Mouse (Mus musculus): ENCODE measurements around the gene Arhgef19. TPM values are rescaled to one million over a fixed set of nuclear protein-coding genes. Genes with fewer than 3 reads are reported as not detected.
A peak's percentile ranks its signal among the peaks of the same experiment; 100 is the strongest.

The Arhgef19 gene
- total RNA-seq, 2 experiments from 2014 or later: 0.26 to 0.69 TPM

DNA sequence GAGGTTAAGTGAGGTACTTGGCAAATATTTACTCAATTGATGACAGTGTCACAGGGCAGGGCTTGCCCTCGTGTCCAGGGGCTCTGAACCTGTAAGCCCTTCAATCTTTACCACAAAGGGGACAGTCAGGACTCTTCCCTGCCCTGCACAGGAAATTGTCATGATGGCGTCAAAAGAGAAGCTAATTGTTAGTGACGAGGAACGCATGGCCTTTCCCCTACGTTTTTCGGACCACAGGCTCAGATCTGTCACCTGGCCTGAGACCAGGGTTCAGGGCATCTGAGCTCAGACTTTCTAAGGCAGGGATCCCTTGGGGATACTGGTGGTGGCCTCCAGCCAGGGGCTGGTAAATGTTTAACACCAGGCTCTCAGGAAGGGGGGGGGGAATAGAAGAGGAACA lies 41.9 kb downstream of the Arhgef19 start:
- intact Hi-C loops (cut with DNase I): no loop called here
- no peak for DNase-seq

DNA sequence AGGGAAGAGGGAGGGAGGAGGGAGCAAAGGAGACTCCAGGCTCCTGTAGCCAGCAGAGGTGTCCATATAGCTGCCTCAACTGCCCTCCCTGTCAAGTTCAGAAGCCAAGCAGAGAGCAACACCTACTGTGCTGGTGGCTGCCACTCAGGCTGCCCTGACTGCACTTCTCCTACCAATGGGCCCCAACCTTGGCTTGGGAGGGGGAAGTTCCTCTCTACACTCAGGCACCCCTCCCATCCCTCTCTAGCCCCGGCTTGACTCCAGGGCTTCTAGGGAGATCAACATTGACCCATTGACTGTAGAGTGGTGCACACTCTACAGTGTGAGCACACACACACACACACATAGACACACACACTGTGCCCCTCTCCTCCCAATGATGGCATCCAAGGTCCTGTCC lies 42.3 kb downstream of the Arhgef19 start:
- intact Hi-C loops (cut with DNase I): no loop called here
- DNase-seq: no peak

DNA sequence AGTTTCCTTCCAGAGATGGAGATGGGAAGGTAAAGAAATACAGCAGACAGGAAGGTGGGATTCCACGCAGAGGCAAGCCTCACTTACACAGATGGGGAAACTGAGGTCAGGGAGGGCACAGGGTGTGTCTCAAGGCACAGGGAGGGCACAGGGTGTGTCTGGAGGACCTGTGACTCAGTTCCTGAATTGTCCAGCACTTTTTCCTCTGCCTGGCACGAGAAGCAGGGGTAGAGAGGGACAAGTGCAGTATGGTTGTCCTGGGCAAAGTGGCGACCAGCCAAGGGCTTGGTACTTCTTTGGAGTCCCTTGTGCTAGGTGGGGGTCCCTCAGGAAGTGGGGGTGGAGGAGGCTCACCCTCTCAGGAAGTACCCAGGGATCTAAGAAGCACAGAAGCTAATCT lies 42.8 kb downstream of the Arhgef19 start:
- intact Hi-C loops (cut with DNase I): no loop called here

DNA sequence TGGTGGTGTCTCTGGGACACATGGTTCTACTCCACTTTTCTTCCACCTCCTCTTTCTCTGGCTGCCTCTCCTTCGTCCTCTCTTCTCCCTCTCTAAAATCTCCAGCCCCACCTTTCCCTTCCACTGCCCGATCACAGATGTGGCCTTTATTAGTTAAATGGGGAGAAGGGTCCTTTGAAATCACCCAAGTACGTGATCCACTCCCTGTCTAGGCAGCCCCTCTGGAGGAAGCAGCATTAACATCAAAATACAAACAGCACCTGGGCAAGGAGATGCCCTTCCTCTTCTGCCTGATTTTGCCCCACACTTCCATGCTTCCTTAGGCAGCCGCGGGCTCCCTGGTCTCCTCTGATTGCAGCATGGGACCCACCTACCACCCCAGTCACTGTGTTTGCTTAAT lies 43.3 kb downstream of the Arhgef19 start:
- intact Hi-C loops (cut with DNase I): no loop called here
- DNase-seq: no peak

More for the DNA sequence above, 42.8 kb downstream of the Arhgef19 start:
- no peak for DNase-seq

DNA sequence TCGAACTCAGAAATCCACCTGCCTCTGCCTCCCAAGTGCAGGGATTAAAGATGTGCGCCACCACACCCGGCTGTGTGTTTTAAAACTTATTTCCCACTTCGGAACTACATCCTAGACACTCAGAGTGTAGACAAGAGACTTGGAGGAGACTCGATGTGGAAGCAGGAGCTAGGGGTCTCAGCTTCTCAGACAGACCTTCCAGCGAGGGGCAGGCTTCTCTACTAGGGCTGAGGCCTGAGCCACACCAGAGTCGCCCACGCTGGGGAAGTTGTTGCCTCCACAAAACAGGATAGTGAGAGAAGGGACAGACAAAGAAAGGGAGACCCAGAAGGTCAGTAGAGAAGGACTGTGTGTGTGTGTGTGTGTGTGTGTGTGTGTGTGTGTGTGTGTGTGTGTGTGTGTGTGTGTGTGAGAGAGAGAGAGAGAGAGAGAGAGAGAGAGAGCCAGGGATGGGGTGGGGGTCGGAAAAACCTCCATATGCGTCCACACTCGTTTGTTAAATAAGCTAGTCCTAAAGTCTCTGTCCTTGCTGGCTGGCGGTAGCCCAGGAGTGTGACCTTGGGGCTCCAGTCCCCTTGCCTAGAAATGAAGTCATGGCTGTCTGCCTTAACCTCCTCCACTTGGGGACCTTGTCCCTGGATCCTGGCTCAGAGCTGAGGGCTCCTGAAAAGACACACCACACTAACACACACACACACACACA lies 44.0 kb downstream of the Arhgef19 start:
- intact Hi-C loops (cut with DNase I): no loop called here
- no peak for DNase-seq

DNA sequence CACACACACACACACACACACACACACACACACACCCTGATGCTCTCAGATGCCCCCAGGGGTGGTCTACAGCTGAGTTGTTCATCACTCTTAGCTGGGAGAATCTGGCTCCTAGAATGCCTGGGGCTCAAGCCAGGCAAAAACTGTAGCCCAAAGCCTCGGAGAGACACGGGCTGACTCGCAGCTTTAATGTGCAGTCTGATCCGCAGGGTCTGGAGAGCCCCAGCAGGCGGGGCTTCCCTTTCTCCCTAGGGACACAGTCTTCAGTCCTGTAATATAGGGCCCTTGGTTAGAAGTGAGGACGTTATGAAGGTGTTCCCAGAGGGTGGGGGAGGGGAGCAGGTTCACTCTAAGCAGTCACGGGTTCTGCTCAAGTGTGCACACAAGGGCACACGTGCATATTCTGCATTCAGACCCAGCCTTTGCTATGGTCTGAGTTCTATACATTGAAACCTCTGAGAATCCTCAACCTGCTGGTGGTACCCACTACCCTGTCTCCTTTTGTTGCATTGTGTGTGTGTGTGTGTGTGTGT lies 44.6 kb downstream of the Arhgef19 start:
- DNase-seq: no peak
- intact Hi-C loops (cut with DNase I): no loop called here

DNA sequence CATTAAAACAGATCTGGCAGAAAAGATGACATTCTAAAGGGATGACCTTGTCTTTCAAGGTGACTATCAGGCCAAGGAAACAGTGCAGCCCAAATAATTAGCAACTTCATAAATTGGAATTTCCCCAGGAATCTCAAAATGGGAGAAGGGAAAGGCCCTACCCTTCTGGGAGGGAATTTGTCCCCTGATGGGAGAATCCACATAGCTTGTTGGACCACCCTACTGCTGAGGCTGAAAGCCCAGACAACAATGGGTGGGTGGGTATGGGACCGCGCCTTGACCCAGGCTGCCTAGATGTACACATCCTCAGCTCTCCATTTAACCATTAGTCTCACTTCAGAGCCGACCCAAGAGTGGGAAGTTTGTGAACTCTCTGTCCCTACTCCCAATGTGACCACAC lies 45.2 kb downstream of the Arhgef19 start:
- intact Hi-C loops (cut with DNase I): no loop called here

DNA sequence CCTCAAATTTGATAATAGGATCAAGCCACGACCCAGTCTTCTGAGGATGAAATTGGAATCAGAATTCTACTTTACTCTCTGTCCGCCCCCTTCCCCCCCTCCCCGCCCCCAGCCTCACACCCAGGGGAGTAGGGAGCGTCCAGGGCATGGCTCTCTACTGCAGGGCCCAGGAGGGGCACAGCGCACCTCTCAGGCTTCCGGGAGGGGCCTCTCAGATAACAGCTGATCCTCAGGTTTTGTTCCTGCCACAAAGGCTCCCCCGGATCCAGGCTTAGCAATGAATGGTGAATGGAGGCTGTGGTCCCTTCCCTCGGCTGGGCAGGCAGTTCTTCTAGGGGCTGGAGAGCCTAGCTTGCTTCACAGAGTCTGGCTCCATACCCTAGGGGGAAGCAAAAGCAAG lies 45.8 kb downstream of the Arhgef19 start:
- intact Hi-C loops (cut with DNase I): no loop called here
- DNase-seq: no peak

More for the DNA sequence above, 45.2 kb downstream of the Arhgef19 start:
- no peak for DNase-seq

DNA sequence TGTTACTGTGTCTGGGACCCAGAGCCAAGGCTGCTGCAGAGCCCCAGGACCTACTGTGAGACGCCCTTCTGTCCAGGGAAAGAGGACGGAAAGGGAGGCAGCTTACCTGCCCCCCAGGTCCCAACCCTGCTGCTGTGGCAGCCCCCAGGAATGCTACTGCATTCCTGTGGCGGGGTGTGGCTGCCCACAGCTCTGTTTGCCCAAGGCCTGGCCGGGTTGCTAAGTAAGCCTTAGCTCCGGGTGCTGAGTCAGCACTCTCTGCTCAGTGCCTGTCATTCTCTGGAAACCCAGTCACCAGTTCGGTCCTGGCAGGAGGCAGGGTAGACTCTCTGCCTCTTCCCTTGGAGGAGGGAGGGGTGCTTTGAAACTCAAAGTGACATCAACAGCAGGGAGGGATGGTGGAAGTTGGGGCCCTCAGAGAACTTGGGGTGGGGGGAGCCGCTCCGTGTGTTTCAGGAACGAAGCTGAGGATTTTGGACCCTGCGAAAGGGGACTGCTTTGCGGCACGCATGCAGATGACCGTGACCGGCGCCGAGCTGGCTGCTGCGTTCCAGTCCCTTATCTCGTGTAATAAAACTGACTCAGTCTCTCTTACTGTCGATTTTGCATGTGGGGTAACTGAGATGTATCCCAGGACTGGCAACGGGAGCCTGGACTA lies 47.7 kb downstream of the Arhgef19 start:
- intact Hi-C loops (cut with DNase I): no loop called here
- DNase-seq: peak in 1 of 2 experiments; percentile 2

DNA sequence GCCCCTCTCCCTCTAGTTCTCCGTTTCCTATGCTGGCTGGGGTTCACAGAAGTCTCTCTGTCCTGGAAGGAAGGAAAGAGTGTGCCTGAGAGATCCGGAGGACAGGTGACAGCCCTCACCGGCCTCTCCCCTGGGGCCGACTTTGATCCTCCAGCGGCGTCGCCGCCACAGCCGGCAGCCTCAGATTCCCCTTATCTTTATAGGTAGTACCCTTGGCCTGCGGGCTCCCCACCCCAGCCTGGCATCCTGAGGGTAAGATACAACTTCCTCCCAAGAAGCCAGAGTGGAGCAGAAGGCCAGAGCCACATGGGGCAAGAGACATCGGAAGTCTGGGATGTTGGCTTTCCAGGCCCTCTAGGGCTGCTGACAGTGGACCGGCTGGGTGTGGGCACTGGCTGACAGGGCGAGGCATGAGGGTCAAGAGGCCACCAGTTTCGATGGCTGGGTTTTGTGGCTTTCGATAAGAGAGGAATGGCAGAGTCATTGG lies 48.3 kb downstream of the Arhgef19 start:
- intact Hi-C loops (cut with DNase I): no loop called here
- no peak for DNase-seq

DNA sequence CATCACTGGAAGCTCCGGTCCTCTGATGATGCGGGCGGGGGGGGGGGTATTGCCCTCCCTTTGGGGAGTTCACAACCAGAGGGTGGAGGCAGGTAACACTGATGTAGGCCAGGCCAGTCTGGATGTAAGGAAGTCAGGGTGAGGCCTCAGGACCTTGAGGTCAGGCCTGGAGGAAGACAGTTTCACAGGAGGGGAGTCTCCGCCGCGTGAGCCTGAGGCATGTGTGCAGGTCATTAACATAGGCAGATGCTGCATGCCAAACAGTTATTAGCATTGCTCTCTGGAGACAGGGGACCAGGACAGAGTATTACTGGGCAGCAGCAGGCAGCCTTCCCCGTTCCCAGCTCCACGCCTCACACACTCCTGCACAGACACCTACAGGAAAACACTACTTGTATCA lies 48.9 kb downstream of the Arhgef19 start:
- no peak for DNase-seq
- intact Hi-C loops (cut with DNase I): no loop called here

DNA sequence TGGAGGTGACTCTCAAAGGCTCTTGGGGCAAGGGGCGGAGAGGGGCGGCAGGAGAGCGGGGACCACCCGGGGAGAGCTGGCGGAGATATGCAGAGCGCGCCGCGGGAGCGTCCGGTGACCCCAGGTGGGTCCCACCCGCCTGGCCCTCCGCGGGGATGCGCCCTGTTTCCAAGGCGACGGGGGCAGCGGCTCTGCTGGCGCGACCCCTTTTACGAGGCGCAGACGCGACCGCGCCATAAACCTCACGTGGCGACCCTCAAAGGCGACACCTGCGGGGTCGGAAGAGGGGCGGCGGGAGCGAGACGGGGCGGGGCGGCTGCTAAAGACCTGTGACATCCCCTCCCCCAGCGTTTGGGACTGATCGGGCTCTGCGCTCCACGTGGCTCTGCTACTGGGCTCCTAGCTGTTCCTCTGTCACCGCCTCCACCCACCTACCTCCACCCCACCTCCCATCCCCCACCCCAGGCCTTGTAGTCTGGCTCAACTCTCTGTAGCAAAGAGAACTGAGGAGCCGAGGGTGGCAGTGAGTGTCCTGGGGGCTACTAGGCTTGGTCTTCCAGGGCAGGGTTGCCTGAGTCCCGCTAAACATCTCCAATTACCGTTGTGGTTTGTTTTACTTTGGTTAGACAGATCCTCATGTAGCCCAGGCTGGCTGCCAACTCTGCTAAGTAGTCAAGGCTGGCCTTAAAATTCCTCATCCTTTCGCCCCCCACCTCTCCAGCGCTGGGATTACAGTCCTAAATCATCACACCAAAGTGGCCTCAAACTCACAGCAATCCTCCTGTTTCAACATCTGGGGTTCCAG lies 52.5 kb downstream of the Arhgef19 start:
- DNase-seq: no peak
- intact Hi-C loops (cut with DNase I): no loop called here

DNA sequence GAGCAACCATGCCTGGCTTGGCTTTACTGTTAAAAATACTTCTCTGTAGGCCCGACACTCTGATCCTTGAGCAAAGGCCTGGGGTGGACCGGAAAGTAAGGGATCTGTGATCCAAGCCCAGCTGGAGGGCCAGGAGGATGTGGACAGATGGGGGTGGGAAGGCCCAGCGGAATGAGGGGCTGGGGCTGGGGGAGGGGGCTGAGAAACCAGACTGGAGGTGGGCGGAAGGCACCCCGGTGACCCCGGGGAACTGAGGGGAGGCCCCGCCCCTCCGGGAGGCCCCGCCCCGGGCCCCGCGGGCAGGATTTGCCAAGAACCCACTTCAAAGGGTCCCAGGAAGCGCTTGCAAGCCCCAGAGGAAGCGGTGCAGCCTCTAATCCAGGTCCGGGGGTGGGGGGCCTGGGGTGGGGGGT lies 56.5 kb downstream of the Arhgef19 start:
- intact Hi-C loops (cut with DNase I): no loop called here
- DNase-seq: no peak

DNA sequence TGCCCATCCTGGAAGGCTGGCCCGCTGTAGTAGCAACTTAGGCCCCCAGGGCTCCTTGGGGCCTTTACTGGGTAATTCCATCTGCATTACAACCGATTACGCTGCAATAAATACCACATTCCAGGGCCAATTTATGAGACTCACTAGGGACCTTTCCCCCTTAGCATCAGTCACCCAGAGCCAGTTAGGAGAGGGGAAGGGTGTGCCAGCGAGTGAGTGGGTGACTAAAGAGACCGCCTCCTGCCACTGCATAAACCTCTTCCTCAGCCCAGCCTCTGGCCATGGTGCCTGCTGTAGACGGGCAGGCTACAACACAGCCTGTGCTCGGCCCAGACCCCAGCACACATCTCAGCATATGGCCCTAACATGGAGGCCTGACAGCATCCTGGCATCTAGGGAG lies 58.6 kb downstream of the Arhgef19 start:
- intact Hi-C loops (cut with DNase I): no loop called here
- no peak for DNase-seq

DNA sequence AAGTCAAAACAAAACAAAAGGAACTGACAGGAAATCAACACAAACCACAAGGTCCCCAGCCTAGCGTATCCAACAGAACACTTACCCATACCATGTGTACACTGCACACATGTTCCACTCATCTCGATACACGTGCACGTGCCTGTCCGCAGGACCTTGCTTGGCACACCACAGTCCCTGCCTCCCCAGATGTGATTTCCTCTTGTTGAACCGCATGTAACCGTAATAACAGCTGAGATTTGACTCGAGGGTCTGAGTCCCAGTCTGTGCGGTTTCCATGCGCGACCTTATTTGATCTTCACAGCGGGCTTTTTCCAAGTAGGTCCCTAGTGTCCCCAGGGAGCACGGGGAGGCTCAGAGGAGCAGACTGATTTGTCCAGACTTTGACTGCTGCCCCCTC lies 60.1 kb downstream of the Arhgef19 start:
- DNase-seq: no peak
- intact Hi-C loops (cut with DNase I): no loop called here

DNA sequence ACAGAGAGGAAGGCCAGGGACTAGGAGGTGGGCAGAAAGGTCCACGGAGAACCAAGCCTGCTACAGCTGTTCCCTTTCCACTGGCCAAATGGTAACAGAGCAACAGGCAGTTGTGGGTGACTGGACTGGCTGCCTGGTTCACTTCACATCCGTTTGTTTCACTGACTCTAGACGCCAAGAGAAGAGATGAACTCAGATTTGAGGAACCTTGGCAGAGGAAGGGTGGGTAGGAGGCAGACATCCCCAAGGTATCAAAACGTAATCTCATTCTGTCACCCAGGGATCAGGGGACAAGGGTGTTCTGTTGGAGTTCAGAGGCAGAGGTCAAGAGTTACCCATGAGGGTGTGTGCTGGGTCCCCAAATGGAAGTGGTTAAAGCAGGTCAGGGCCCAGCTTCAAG lies 60.9 kb downstream of the Arhgef19 start:
- DNase-seq: no peak
- intact Hi-C loops (cut with DNase I): no loop called here

DNA sequence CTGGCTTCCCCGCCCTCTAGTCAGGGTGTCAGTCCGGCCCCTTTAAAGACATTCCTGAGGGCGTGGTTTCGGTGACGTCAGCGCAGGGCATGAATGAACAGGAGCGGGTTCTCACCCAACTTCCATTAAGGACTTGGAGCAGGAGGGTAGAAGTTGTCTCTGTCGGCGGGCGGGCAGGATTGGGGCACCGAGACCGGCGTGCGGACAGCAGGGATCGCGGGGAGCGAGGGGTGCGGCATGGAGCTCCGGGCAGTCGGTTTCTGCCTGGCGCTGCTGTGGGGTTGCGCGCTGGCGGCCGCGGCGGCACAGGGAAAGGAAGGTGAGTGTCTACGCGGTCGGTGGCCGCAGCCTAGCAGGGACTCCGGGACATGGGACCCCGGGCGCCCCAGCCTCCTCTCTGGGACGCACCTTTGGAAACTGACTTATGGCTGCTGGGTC lies 61.8 kb downstream of the Arhgef19 start, which contains the start of gene Epha2:
Gene Epha2, plus strand, starts transcription at position 125 of the 438 bp plus-strand sequence.
- peak; percentile 80 to 83 for DNase-seq
- intact Hi-C loops (cut with DNase I): no loop called here

DNA sequence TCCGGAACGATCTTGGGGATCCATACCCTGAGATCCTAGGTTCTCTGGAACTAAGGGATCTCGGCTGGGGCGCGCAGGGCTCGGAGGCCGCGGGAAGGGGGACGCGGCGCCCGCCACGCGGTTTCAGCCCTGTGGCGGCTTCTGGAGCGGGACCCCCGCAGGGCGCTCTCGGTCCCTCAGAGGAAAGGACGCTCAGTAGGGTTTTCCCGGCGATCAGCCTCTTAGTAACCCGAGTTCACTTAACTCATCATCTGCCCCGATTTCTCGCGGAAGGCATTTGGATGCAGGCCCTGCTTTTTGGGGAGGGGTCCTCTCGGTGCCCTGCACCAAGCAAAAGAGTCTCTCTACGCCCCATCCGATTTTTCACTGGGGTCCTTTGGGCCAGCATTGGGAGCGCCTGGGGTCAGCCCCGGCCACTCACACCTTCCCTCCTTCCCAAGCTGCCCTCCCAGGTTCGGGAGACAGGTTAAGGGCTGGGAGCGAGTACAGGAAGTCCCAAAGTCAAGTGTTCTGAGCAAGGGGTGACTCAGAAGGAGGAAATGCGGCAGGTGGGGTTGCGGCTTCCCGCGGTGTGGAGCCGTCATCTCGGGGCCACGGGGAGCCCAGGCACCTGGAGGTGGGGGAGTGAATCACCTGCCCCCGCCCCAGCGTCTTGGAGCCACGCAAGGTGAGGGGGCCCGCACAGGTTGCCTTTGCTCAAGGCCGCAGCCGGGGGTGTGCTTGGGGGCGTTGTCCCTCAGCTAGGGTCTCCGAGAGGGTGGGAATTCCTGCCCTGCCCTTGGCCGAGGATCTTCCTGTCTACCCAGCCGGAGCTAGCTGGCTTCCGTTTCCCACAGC lies 62.5 kb downstream of the Arhgef19 start:
- no peak for DNase-seq
- intact Hi-C loops (cut with DNase I): no loop called here

DNA sequence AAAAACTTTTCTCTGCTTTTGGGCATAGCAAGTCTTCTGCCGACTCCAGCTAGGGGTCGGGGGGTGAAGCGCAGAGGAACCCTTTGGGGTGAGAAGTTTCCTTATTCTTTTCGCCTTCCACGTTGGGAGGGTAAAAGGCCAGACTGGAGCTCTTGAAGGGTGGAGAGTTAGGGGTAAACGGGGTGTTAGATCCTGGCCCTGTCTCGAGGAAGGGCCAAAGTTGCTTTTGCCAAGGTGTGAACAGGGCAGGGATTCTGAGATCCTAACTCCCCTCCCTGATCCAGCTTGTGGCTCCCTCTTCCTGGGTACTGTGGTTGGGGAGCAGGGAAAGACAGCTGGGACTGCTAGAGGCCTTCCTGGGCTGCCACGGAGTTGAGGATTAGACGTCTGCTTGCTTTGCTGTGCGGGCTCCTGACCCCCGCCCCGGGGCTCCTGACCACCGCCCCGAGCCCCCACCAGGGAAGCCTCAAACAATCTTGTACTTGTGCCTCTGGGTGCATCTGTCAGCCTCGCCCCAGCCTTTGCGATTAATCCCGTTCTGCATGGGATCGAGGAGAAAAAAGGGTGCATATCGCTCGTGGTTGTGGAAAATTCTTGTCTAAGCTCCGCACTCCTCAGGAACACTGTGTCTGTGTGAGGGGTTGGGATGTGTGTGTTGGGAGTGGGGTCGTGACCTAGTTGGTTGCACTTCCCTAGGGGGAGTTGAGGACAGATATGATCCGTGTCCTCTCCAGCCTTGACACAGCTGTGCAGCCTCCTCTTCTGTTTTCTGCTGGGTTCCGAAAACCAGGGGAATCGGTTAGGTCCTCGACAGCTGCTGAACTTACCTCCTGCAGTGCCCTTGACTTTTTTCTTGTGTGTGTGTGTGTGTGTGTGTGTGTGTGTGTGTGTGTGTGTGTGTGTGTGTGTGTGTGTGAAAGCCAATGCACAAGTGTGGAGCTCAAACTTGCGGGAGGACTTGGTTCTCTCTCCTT lies 63.4 kb downstream of the Arhgef19 start:
- intact Hi-C loops (cut with DNase I): no loop called here
- no peak for DNase-seq
